Mouse (Mus musculus) bone marrow, adult 2 months (tissue): Measurements from ENCODE around the gene Nans.

Experiments
- CTCF ChIP-seq: fragments of 200-500 bp; IDR thresholded peaks from 2 replicates; pipeline ENCODE4 v1.5.1; 2011; ENCODE audit warnings: low read length, control low read depth; ENCODE audit not compliant: control insufficient read depth, insufficient read depth
- POLR2A ChIP-seq: fragments of 200-500 bp; IDR thresholded peaks from 2 replicates; pipeline ENCODE4 v1.6.1; 2011; ENCODE audit warnings: low read depth, mild to moderate bottlenecking, control low read depth, low read length, borderline replicate concordance; ENCODE audit not compliant: control insufficient read depth

DNA sequence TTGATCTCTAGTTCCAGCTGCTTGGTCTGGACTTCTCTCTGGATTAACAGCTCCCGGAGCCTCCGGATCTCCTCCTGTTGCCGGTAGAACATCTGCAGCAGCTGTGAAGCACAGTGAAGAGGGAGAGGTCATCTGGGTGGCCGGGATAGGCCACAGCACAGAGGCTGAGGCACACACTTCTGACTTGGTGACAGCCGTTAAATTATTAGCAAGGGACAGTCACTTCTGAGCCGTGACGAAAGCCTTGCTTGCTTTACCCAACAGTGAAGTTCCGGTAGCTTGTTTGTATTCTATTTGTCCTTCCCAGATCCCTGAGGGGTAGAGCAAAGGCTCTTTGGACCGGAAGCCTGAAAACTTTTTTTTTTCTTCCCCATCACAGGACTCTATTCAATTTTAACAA lies 50.1 kb downstream of the Nans start:
- no peak for TF ChIP-seq POLR2A
- no peak for TF ChIP-seq CTCF
